8 mouse cellular contexts compared by ENCODE assay signal in the genomic region with DNA sequence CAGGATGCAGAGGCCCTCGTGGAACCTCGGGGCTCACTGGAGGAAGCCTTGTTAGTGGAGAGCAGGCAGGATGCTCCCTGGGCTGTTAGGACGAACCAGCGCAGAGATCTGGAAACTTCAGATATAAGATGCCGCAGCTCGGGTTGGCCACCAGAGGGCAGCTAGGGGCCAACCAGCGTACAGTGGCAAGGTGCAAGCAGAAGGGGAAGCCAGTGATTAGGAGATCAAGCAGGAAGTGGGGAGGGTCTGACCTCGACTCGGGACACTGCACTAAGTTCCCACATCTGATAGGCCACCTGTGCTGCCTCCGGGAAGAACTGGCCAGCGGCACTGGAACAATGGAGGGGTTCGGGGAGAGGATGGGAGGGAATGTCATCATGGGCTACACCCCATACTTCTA. TPM values are rescaled to one million over a fixed set of nuclear protein-coding genes. Genes with fewer than 3 reads are reported as not detected.
DNase-seq lines count a peak whose midpoint lies in the region; ATAC-seq and TF ChIP-seq lines count a peak whose summit lies in the region.

No protein-coding gene starts in this region.

- peak; percentile 76 for DNase-seq in 416B (ENCODE audit: low read depth)
- DNase-seq in adrenal gland, adult 2 months = peak; percentile 59
- peak; percentile 79 for DNase-seq in embryonic facial prominence, embryonic 10.5 days (ENCODE audit: low spot score)
- DNase-seq in heart, embryonic 10.5 days (ENCODE audit: low spot score) = peak; percentile 88
- DNase-seq in kidney, adult 8-10 months = peak; percentile 34 to 42
- DNase-seq in liver, adult 2 months (ENCODE audit: extremely low read depth, low read depth, low spot score) = no peak
- DNase-seq in splenic B cell, adult 2 months (ENCODE audit: low read depth, low spot score) = peak; percentile 83

- H3K27me3 ChIP-seq in embryonic facial prominence, embryonic 10.5 days (replicated peaks; ENCODE audit: low read depth, poor library complexity, severe bottlenecking) = 0 out of 2 replicates have a peak, but pooled peaks cover 6% of the 10 kb centered on the region
- H3K27me3 ChIP-seq in heart, embryonic 10.5 days (ENCODE audit: insufficient read depth, poor library complexity, severe bottlenecking) = no peaks in the 10 kb centered on the region
- no peaks in the 10 kb centered on the region for H3K27me3 ChIP-seq in liver, adult 2 months (ENCODE audit: control insufficient read depth, insufficient read depth, low read length)
- no peaks in the 10 kb centered on the region for H3K27me3 ChIP-seq in splenic B cell, adult 2 months (ENCODE audit: control insufficient read depth, insufficient read depth, low read length, poor library complexity, severe bottlenecking)

- peak; percentile 95 for TF ChIP-seq CTCF in liver, adult 2 months (IDR thresholded peaks at IDR 0.05; ENCODE audit: low read depth, low read length)

- ATAC-seq in monocyte, adult 5-6 weeks (replicated peaks; ENCODE audit: insufficient number of reproducible peaks, low FRiP score, low TSS enrichment, poor library complexity, severe bottlenecking) = peak; percentile 91

- peaks cover 13% of the 10 kb centered on the region for H3K4me1 ChIP-seq in embryonic facial prominence, embryonic 10.5 days
- peaks cover 22% of the 10 kb centered on the region for H3K4me1 ChIP-seq in heart, embryonic 10.5 days
- no peaks in the 10 kb centered on the region for H3K4me1 ChIP-seq in liver, adult 2 months (ENCODE audit: control insufficient read depth, insufficient read depth, low read length)

- peaks cover 7% of the 10 kb centered on the region for H3K9me3 ChIP-seq in embryonic facial prominence, embryonic 10.5 days
- H3K9me3 ChIP-seq in heart, embryonic 10.5 days = 0 out of 2 replicates have a peak, but pooled peaks cover 4% of the 10 kb centered on the region

- H3K4me3 ChIP-seq in embryonic facial prominence, embryonic 10.5 days = no peak overlapping the region
- 0 out of 2 replicates have a peak overlapping the region, but pooled peaks have one; percentile 10 for H3K4me3 ChIP-seq in heart, embryonic 10.5 days
- no peak overlapping the region for H3K4me3 ChIP-seq in liver, adult 2 months (ENCODE audit: insufficient read depth, low read depth, low read length)

- H3K27ac ChIP-seq in embryonic facial prominence, embryonic 10.5 days (replicated peaks) = no peak overlapping the region
- H3K27ac ChIP-seq in heart, embryonic 10.5 days = peak overlapping the region; percentile 65; the same call in 1 of the 2 replicates
- no peak overlapping the region for H3K27ac ChIP-seq in liver, adult 2 months (replicated peaks; ENCODE audit: insufficient read depth, low read depth, low read length)

- H3K79me2 ChIP-seq in liver, adult 2 months (ENCODE audit: control insufficient read depth, insufficient read depth, low read length) = no peaks in the 10 kb centered on the region

- H3K36me3 ChIP-seq in embryonic facial prominence, embryonic 10.5 days (replicated peaks) = peaks cover 56% of the 10 kb centered on the region
- peaks cover 86% of the 10 kb centered on the region for H3K36me3 ChIP-seq in heart, embryonic 10.5 days
- H3K36me3 ChIP-seq in liver, adult 2 months (ENCODE audit: control insufficient read depth, insufficient read depth, low read length) = peaks cover 23% of the 10 kb centered on the region
- H3K36me3 ChIP-seq in splenic B cell, adult 2 months (ENCODE audit: control insufficient read depth, insufficient read depth, low read length, poor library complexity, severe bottlenecking) = peaks cover 12% of the 10 kb centered on the region

- no peak overlapping the region for H3K9ac ChIP-seq in liver, adult 2 months (ENCODE audit: low read depth, low read length)

- 4% methylated on average over 12 of the region's 12 CpGs for WGBS in embryonic facial prominence, embryonic 10.5 days
- whole genome bisulfite sequencing in heart, embryonic 10.5 days = 7% methylated on average over 12 of the region's 12 CpGs
- 25% methylated on average over 12 of the region's 12 CpGs for WGBS in liver, adult 2 months

- no peak for TF ChIP-seq POLR2A in liver, adult 2 months (IDR thresholded peaks at IDR 0.05; ENCODE audit: extremely low read depth, insufficient read depth, low read length)

RNA-seq across cellular contexts. Expression of a gene that starts 35.0 kb away (rescaled TPM):
- total RNA-seq in adrenal gland, adult 2 months (2021) = 100 to 1,000 TPM; 116 to 185 TPM
- polyA plus RNA-seq in adrenal gland, adult 2 months (2012; rRNA removed) = 54.6 and 58.7 TPM in 2 replicates
- polyA plus RNA-seq in embryonic facial prominence, embryonic 10.5 days (2016; fragmentation: Nextera tagmentation; extraction: Ambion mirVana) = 56.5 and 66.7 TPM in 2 replicates
- polyA plus RNA-seq in heart, embryonic 10.5 days (2016; fragmentation: Nextera tagmentation; extraction: Ambion mirVana) = 255 and 342 TPM in 2 replicates
- total RNA-seq in liver, adult 2 months (2014; rRNA removed) = 111 and 120 TPM in 2 replicates
- polyA plus RNA-seq in liver, adult 2 months (2012; rRNA removed) = 87.5 and 91.3 TPM in 2 replicates
- total RNA-seq in monocyte, adult 5-6 weeks (2017) = 264 to 506 TPM (median 281 TPM) in 3 replicates

RNA-seq across cellular contexts. Expression of a gene that starts 35.6 kb away (rescaled TPM):
- 10 to 100 TPM; 82.2 to 88.8 TPM for total RNA-seq in adrenal gland, adult 2 months (2021)
- 59.0 and 63.6 TPM in 2 replicates for polyA plus RNA-seq in adrenal gland, adult 2 months (2012; rRNA removed)
- polyA plus RNA-seq in embryonic facial prominence, embryonic 10.5 days (2016; fragmentation: Nextera tagmentation; extraction: Ambion mirVana) = 11.7 and 11.9 TPM in 2 replicates
- polyA plus RNA-seq in heart, embryonic 10.5 days (2016; fragmentation: Nextera tagmentation; extraction: Ambion mirVana) = 22.7 and 23.7 TPM in 2 replicates
- 3.0 TPM in 2 replicates for total RNA-seq in liver, adult 2 months (2014; rRNA removed)
- 7.2 and 8.1 TPM in 2 replicates for polyA plus RNA-seq in liver, adult 2 months (2012; rRNA removed)
- total RNA-seq in monocyte, adult 5-6 weeks (2017) = 62.1 to 83.4 TPM (median 78.5 TPM) in 3 replicates
